Mouse (Mus musculus) thymus, adult 2 months (tissue): ENCODE results near the gene Fam166a.

ENCODE experiments used
- CTCF ChIP-seq: fragments of 200-500 bp; IDR thresholded peaks from 2 replicates; pipeline ENCODE4 v1.5.1; 2012; ENCODE audit warnings: mild to moderate bottlenecking, control low read depth, low read length, moderate library complexity, borderline replicate concordance; ENCODE audit not compliant: control insufficient read depth, poor library complexity, insufficient read depth; ENCODE audit errors: extremely low read depth
- POLR2A ChIP-seq: fragments of 200-500 bp; IDR thresholded peaks from 2 replicates; pipeline ENCODE4 v1.6.1; 2012; ENCODE audit warnings: mild to moderate bottlenecking, low read length, control low read depth, moderate library complexity; ENCODE audit not compliant: control insufficient read depth, poor library complexity, insufficient read depth; ENCODE audit errors: extremely low read depth

DNA sequence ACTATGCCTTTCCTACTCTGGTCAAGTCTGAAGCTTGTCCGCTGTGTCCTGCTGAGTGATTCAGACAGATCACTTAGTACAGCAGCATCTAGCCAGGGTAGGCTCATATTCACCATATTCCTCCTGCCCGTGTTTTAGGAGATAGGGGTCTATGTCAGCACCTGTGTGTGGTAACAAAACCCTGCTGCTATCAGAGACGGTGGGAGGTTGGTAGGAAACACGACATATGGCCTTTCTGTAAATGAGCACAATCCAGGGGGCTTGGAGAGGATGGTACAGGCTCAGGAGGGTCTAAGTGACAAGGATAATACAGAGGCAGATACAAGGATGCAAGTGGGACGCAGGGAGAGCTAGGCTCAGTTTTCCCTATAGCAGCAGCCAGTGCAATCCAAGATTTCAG is 11.0 kb downstream of the Fam166a start:
- TF ChIP-seq CTCF: no peak
- no peak for TF ChIP-seq POLR2A
